Mouse (Mus musculus) central nervous system, embryonic 18 days (tissue): ENCODE measurements around the gene Tmco4. TPM values are rescaled to one million over a fixed set of nuclear protein-coding genes. Genes with fewer than 3 reads are reported as not detected.

Experiments used
- polyA plus RNA-seq: library from polyadenylated mRNA; depleted of rRNA; stranded (reverse); fragments of >200 nt; gene quantifications from 2 replicates; pipeline ENCODE4 v1.2.3, GENCODE M21; 2012; rRNA removed

Tmco4 gene
- polyA plus RNA-seq, result 1.0 TPM in 2 replicates

GRCm38 (mm10) chr4:138972827-138973718 is at the start of gene Tmco4:
Gene Tmco4 (plus strand): TSS chr4:138972888.

GRCm38 (mm10) chr4:138966866-138967265 is 5.8 kb upstream of the Tmco4 start, which contains the start of gene Rnf186:
Gene Rnf186 (plus strand): TSS chr4:138967112.

GRCm38 (mm10) chr4:139075041-139075711 is 102.5 kb downstream of the Tmco4 start, which contains the start of gene Htr6:
Gene Htr6 (minus strand): TSS chr4:139075570.

GRCm38 (mm10) chr4:139092356-139093195 is 119.9 kb downstream of the Tmco4 start, which contains the start of gene Nbl1:
Gene Nbl1 (minus strand): TSS chr4:139092993.

Other genes with a start within 250 kb of the Tmco4 start
- gene Pla2g2c, start 248.1 kb upstream of the Tmco4 start, polyA plus RNA-seq, result 0.16 and 0.27 TPM in 2 replicates
- gene Ubxn10, start 235.7 kb upstream of the Tmco4 start, polyA plus RNA-seq, result 2.6 and 3.6 TPM in 2 replicates
- gene Pla2g2f, start 215.3 kb upstream of the Tmco4 start, polyA plus RNA-seq, result 0.05 and 0.25 TPM in 2 replicates
- gene Pla2g2d, start 197.2 kb upstream of the Tmco4 start, polyA plus RNA-seq, result 0.08 and 0.09 TPM in 2 replicates
- 0.84 and 1.0 TPM in 2 replicates for gene Pla2g5, start 109.4 kb upstream of the Tmco4 start, polyA plus RNA-seq
- not detected in 2 replicates for gene Gm13030, start 98.9 kb upstream of the Tmco4 start, polyA plus RNA-seq
- 0.47 TPM in 1 of 2 replicates, not detected in the other for gene Pla2g2e, start 94.9 kb upstream of the Tmco4 start, polyA plus RNA-seq
- 7.9 and 8.1 TPM in 2 replicates for gene Otud3, start 58.9 kb upstream of the Tmco4 start, polyA plus RNA-seq
- not detected in 2 replicates for gene Rnf186, start 5.8 kb upstream of the Tmco4 start, polyA plus RNA-seq
- 3.9 and 4.5 TPM in 2 replicates for gene Htr6, start 102.7 kb downstream of the Tmco4 start, polyA plus RNA-seq
- 32.1 and 34.1 TPM in 2 replicates for gene Nbl1, start 120.1 kb downstream of the Tmco4 start, polyA plus RNA-seq
- gene Minos1, start 158.2 kb downstream of the Tmco4 start, polyA plus RNA-seq, result 180 and 183 TPM in 2 replicates
- 154 and 170 TPM in 2 replicates for gene Capzb, start 220.0 kb downstream of the Tmco4 start, polyA plus RNA-seq